In the genomic region with DNA sequence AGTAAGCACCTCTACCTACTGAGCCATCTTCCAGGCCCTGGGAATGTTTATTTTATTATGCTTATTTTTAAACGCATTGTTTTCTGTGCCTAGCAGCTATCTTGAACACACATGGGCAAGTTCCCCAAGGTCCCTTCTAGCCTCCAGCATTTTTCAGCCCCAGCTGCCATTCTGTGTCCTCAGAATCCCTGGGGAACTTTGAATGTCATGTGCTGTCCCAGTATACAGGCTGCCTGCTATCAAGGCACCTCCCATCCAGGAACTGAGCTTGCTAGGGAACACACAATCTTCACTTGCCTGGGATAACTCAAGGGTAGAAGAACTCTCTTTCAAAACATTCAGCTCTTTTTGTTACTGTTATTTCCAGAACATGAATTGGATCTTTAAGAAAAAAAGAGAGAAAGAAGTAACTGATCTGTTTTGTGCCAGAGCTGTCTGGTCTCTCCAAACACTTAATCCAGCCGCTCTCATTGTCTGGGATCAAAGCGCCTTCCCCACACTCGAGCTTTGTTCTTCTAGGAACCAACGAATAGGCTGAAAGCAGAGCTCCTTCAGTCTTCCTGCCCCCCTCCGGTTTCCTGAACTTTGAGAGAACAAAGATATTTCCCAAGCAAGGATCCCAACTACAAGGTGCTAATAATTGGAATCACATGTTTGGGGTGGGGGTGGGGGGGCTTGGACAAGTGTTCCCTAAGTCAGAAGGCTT, we compare ENCODE assay signal across 12 mouse cellular contexts.
A peak's percentile ranks its signal among the peaks of the same experiment; 100 is the strongest.
DNase-seq lines count a peak whose midpoint lies in the region; ATAC-seq and TF ChIP-seq lines count a peak whose summit lies in the region.
"Had no signal": no experiment of that assay in that cellular context is flagged by ENCODE, and none has a peak within 500 bp of the region (broad histone marks: within the 10 kb centered on the region; RNA-seq: fewer than 3 reads in every experiment).

No protein-coding gene starts in this region.

- 12% methylated on average over 6 of the region's 6 CpGs for WGBS in hindbrain, embryonic 11.5 days
- WGBS in hindbrain, postnatal 0 days, result 15% methylated on average over 6 of the region's 6 CpGs
- 21% methylated on average over 6 of the region's 6 CpGs for WGBS in limb, embryonic 12.5 days
- 28% methylated on average over 6 of the region's 6 CpGs for WGBS in kidney, embryonic 14.5 days

- H3K36me3 ChIP-seq in hindbrain, embryonic 11.5 days (ENCODE audit: control insufficient read depth, insufficient read depth, low read length), result no peaks in the 10 kb centered on the region
- no peaks in the 10 kb centered on the region for H3K36me3 ChIP-seq in hindbrain, postnatal 0 days (ENCODE audit: insufficient read depth, low read length)
- H3K36me3 ChIP-seq in ES-E14 (ENCODE audit: control insufficient read depth, insufficient read depth, low read length, poor library complexity, severe bottlenecking), result no peaks in the 10 kb centered on the region
- no peaks in the 10 kb centered on the region for H3K36me3 ChIP-seq in limb, embryonic 12.5 days
- H3K36me3 ChIP-seq in kidney, embryonic 14.5 days (ENCODE audit: control insufficient read depth, insufficient read depth, low read length), result no peaks in the 10 kb centered on the region
- H3K36me3 ChIP-seq: heart, embryonic 13.5 days; intestine, embryonic 15.5 days; liver, embryonic 15.5 days had no signal

- H3K4me2 ChIP-seq in hindbrain, embryonic 11.5 days (replicated peaks; ENCODE audit: low read depth, low read length), result no peak overlapping the region
- H3K4me2 ChIP-seq in hindbrain, postnatal 0 days (ENCODE audit: low read depth, low read length), result no peak overlapping the region
- no peak overlapping the region for H3K4me2 ChIP-seq in limb, embryonic 12.5 days
- H3K4me2 ChIP-seq in kidney, embryonic 14.5 days (replicated peaks; ENCODE audit: low read depth, low read length), result no peak overlapping the region
- H3K4me2 ChIP-seq: heart, embryonic 13.5 days; intestine, embryonic 15.5 days; liver, embryonic 15.5 days had no signal

- no peaks in the 10 kb centered on the region for H3K4me1 ChIP-seq in hindbrain, embryonic 11.5 days (replicated peaks; ENCODE audit: control insufficient read depth, insufficient read depth, low read length)
- H3K4me1 ChIP-seq in hindbrain, postnatal 0 days (ENCODE audit: insufficient read depth, low read length), result no peaks in the 10 kb centered on the region
- H3K4me1 ChIP-seq in ES-E14 (ENCODE audit: control insufficient read depth in 2 of 2, insufficient read depth in 2 of 2, low read length in 2 of 2, poor library complexity in 1 of 2), result peaks cover 0 to 2% of the 10 kb centered on the region in 2 experiments; a peak in 1 of 4 replicates
- H3K4me1 ChIP-seq in limb, embryonic 12.5 days (replicated peaks), result peaks cover 18% of the 10 kb centered on the region
- peaks cover 3% of the 10 kb centered on the region; the same call in 1 of the 2 replicates for H3K4me1 ChIP-seq in kidney, embryonic 14.5 days (ENCODE audit: control insufficient read depth, insufficient read depth, low read length)
- H3K4me1 ChIP-seq: intestine, embryonic 15.5 days; liver, embryonic 15.5 days had no signal

- no peak overlapping the region for H3K4me3 ChIP-seq in hindbrain, embryonic 11.5 days (ENCODE audit: low read depth, low read length)
- no peak overlapping the region for H3K4me3 ChIP-seq in hindbrain, postnatal 0 days (ENCODE audit: low read length)
- H3K4me3 ChIP-seq in ES-E14 (ENCODE audit: insufficient read depth in 1 of 2, low read depth in 1 of 2, low read length in 2 of 2, poor library complexity in 1 of 2, severe bottlenecking in 1 of 2), result no peak overlapping the region
- H3K4me3 ChIP-seq in limb, embryonic 12.5 days (replicated peaks), result no peak overlapping the region
- no peak overlapping the region for H3K4me3 ChIP-seq in kidney, embryonic 14.5 days (ENCODE audit: low read length)
- H3K4me3 ChIP-seq: heart, embryonic 13.5 days; intestine, embryonic 15.5 days; liver, embryonic 15.5 days had no signal

- intact Hi-C loops in left cerebral cortex, postnatal 25 days (cut with DNase I), result loop anchor here (5.0 kb wide), 1 partner anchor 660 kb away; no protein-coding TSS in a partner anchor

- no peak overlapping the region for H3K9ac ChIP-seq in hindbrain, embryonic 11.5 days (ENCODE audit: low read depth, low read length)
- no peak overlapping the region for H3K9ac ChIP-seq in hindbrain, postnatal 0 days (replicated peaks; ENCODE audit: low read length)
- H3K9ac ChIP-seq in ES-E14 (ENCODE audit: insufficient read depth, low read depth, low read length, poor library complexity, severe bottlenecking), result no peak overlapping the region
- H3K9ac ChIP-seq in limb, embryonic 12.5 days (replicated peaks), result no peak overlapping the region
- H3K9ac ChIP-seq in kidney, embryonic 14.5 days (ENCODE audit: low read depth, low read length), result no peak overlapping the region
- H3K9ac ChIP-seq: heart, embryonic 13.5 days; intestine, embryonic 15.5 days; liver, embryonic 15.5 days had no signal

- peak; percentile 77 for ATAC-seq in hindbrain, embryonic 11.5 days (ENCODE audit: low FRiP score)
- ATAC-seq in hindbrain, postnatal 0 days, result no peak
- ATAC-seq in limb, embryonic 12.5 days (ENCODE audit: insufficient number of reproducible peaks, insufficient read depth, low FRiP score, low TSS enrichment, low read depth), result no peak
- ATAC-seq in kidney, embryonic 14.5 days (ENCODE audit: low FRiP score, low TSS enrichment), result no peak
- ATAC-seq: intestine, embryonic 15.5 days had no signal

- TF ChIP-seq CTCF in hindbrain, postnatal 0 days (IDR thresholded peaks at IDR 0.05; ENCODE audit: low read depth), result no peak

- no peaks in the 10 kb centered on the region for H3K27me3 ChIP-seq in hindbrain, embryonic 11.5 days (ENCODE audit: control insufficient read depth, insufficient read depth, low read length)
- no peaks in the 10 kb centered on the region for H3K27me3 ChIP-seq in hindbrain, postnatal 0 days (ENCODE audit: insufficient read depth, low read length)
- H3K27me3 ChIP-seq in limb, embryonic 12.5 days, result no peaks in the 10 kb centered on the region
- no peaks in the 10 kb centered on the region for H3K27me3 ChIP-seq in kidney, embryonic 14.5 days (ENCODE audit: control insufficient read depth, insufficient read depth, low read length)
- H3K27me3 ChIP-seq: heart, embryonic 13.5 days; intestine, embryonic 15.5 days; liver, embryonic 15.5 days had no signal

- no peaks in the 10 kb centered on the region for H3K9me3 ChIP-seq in hindbrain, embryonic 11.5 days (ENCODE audit: control insufficient read depth, low read length)
- no peaks in the 10 kb centered on the region for H3K9me3 ChIP-seq in hindbrain, postnatal 0 days (ENCODE audit: low read length)
- H3K9me3 ChIP-seq in ES-E14 (ENCODE audit: control insufficient read depth, insufficient read depth, low read depth, low read length), result no peaks in the 10 kb centered on the region
- no peaks in the 10 kb centered on the region for H3K9me3 ChIP-seq in limb, embryonic 12.5 days
- H3K9me3 ChIP-seq in kidney, embryonic 14.5 days (ENCODE audit: control insufficient read depth, low read length), result no peaks in the 10 kb centered on the region
- H3K9me3 ChIP-seq: heart, embryonic 13.5 days; intestine, embryonic 15.5 days; liver, embryonic 15.5 days had no signal

- H3K27ac ChIP-seq in hindbrain, embryonic 11.5 days (ENCODE audit: low read depth, low read length), result no peak overlapping the region
- no peak overlapping the region for H3K27ac ChIP-seq in hindbrain, postnatal 0 days
- no peak overlapping the region for H3K27ac ChIP-seq in ES-E14 (ENCODE audit: insufficient read depth, low read depth, low read length, poor library complexity, severe bottlenecking)
- peak overlapping the region; percentile 57 for H3K27ac ChIP-seq in limb, embryonic 12.5 days
- H3K27ac ChIP-seq in kidney, embryonic 14.5 days (ENCODE audit: low read depth, low read length), result no peak overlapping the region
- H3K27ac ChIP-seq: heart, embryonic 13.5 days; intestine, embryonic 15.5 days; liver, embryonic 15.5 days had no signal

- DNase-seq in hindbrain, embryonic 11.5 days (ENCODE audit: low spot score), result peak; percentile 43
- no peak for DNase-seq in hindbrain, postnatal 0 days (ENCODE audit: low spot score)
- peak; percentile 40 for DNase-seq in ES-E14 (ENCODE audit: low read depth, low spot score)
- peak; percentile 63 for DNase-seq in embryo, embryonic 10.5 days (ENCODE audit: low spot score)
- DNase-seq in left cerebral cortex, postnatal 25 days (ENCODE audit: low spot score in 2 of 2), result no peak
- no peak for DNase-seq in cerebellum, adult 11 months
- DNase-seq: thymus, adult 18-20 months had no signal

- in situ Hi-C loops in ES-E14 (cut with MboI; ENCODE audit: low sequenced_read_pairs in 2 of 2, unreplicated experiment in 2 of 2), result no loop called here

TF ChIP-seq in ES-E14, 5 proteins besides CTCF, POLR2A, EP300 and RAD21:
- TF ChIP-seq HCFC1 (IDR thresholded peaks at IDR 0.05; ENCODE audit: borderline replicate concordance, insufficient read depth, low read length) (no peak), ZC3H11A (IDR thresholded peaks at IDR 0.05; ENCODE audit: borderline replicate concordance, low read depth, low read length) (no peak), CHD2 (IDR thresholded peaks at IDR 0.05; ENCODE audit: low read depth, low read length) (no peak), ZNF384 (IDR thresholded peaks at IDR 0.05; ENCODE audit: low read depth, low read length) (no peak), MAFK (IDR thresholded peaks at IDR 0.05; ENCODE audit: insufficient read depth, low read depth, low read length) (no peak)

Comparison
In these comparisons a context has a peak if more than half of its experiments do, and no peak if none do; other contexts are left out.
1. DNase-seq: peak in hindbrain, embryonic 11.5 days (single experiment), ES-E14 (single experiment) and embryo, embryonic 10.5 days (single experiment); none in hindbrain, postnatal 0 days (single experiment), left cerebral cortex, postnatal 25 days (0 of 2) and cerebellum, adult 11 months (single experiment).